Mouse (Mus musculus) lung, adult 18-20 months (tissue): ENCODE data around the gene Lrrc4.
A peak's percentile ranks its signal among the peaks of the same experiment; 100 is the strongest.

Experiments
- DNase-seq, 2 experiments: peaks; one replicate each; pipeline ENCODE4 v3.0.0; 2022; ENCODE audit warnings: mixed read lengths in 2 of 2

The Lrrc4 gene

DNA sequence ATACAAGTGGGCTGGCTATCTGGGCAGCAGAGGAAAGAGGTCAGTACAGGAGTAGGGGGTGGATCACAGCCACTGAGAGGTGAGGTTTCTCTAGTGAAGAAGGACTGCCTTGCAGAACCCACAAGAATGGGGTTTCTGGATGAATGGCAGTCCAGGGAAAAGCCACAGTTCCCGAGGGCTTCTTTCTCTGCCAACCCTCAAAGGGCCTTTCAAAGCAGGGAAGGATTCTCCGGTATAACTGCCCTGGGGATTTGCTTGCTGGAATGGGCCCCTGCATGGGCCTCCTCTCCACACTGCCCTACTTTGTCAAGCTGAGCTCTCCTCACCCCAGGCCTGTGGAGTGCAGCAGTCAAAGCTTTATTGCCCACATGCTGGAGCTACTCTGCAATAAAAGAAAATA, 22.1 kb upstream of the Lrrc4 start:
- no peak for DNase-seq

DNA sequence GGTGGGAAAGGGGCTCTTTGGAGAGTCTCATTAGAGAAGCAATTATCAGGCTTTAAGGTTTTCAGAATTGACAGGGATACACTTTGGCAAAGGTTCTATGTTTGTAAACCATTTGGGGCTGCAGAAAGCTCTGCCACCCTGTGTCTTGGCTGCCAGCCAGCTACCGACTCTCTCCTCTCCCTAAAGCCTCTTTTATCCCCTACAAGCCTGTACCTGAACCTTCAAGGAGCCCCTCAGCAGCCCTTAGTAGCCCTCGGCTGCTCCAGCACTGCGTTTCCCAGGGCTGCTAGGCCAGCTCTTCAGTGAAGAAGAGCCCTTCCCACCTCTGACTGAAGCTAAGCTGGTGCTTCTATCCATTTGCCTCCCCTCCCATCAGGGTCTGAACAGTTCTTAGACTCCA, 21.6 kb upstream of the Lrrc4 start:
- no peak for DNase-seq

DNA sequence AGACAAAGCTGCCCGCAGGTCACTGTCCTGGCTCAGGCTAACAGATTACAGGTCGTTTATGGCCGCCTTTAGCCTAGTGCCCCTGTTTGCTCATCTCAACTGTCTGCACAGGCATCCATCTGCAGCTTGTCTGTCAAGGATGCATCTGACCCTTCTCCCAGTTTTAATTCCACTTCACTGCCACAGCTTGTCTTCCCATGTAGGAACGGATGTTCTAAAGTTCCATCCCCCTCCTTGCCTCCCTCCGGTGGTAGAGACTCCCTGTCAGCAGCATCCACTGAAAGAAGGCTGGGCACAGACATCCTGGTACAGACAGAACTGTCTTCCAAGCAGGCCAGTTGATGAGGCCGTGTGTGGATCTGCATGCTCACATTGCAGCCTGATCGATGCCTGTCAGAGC, 20.8 kb upstream of the Lrrc4 start:
- no peak for DNase-seq

DNA sequence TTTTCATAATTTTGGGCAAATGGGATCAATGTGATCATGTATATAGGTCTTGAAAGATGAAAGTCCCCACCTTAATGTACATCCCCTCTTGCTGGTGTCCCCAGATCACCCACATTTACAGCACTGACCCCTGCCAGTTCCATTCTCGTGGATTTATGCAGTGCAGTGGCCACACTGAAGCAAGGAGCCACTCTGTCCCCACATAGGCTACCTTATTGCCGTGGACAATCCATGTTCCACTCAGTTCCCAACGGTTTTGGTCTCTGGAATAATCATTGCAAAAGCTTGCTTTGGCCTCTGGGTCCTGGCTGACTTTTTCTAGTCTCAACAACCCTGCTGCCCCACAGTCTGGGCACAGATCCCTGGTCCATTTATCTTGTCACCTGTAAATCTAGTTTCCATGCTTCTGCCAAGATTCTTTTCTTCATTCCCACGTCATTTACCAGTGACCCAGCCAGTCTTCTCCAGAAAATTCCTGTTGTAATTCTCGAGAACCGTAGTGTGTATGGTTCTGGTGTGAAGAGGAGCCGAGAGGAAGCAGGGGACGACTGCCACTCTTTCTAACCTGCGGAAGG, 18.9 kb upstream of the Lrrc4 start:
- no peak for DNase-seq

DNA sequence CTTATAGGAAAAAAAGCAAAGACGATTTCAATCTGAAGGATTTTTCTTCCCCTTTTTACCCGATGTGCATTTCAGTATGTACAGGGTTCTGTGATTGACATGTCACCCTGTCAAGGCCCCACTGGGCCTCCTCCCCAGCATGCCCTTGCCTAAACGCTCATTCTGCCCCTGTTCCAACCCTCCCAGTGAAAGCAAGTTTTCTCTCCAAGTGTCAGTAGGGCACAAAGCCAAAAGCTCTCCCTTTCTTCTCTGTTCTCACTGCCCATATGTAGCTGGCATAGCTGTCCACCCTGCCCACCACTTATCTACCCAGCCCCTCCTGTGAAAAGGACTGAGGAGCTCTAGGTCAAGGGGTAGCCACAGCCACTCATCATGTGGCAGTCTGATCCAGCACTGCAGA, 17.8 kb upstream of the Lrrc4 start:
- DNase-seq = no peak

DNA sequence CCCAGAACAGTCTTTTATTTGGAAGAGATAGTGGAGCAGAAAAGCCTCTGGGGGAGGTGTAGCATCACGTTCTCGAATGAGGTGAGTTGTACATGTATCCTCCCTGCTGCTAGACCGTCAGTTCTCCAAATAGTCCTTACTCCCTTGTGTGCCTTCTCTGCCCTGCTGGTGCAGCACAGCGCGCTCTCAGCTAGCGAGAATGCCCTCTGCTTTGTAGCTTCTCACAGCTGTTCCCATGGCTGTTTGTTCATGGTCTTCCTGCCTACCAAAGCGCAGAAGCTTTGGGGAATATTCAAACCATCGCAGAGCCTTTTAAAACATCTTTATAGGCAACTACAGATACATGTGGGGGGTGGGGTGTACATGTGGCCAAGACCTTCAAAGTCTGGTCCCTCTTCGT, 17.3 kb upstream of the Lrrc4 start:
- no peak for DNase-seq

DNA sequence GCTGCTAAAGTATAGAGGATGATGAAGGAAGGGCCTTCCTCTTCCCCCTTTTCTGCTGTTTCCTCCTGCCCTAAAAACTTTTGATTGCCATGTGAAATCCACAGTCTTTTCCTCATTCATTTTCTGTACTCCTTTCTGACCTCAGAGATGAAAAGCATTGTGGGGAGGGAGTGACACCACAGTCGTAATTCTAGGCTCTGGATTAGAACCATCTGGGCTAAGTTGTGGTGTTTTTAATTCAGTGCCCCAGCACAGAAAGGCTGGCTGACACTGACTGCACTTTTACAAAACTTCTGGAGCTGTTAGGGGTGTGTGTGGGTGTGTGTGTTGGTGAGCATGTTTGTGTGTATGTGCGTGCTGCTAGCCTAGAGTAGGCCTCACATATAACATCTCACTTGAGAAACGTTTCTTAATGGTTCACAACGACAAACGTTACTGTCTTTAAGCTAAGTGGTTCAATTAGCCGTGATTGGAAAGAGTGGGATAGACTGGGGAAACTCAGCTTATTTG, 16.8 kb upstream of the Lrrc4 start:
- no peak for DNase-seq

DNA sequence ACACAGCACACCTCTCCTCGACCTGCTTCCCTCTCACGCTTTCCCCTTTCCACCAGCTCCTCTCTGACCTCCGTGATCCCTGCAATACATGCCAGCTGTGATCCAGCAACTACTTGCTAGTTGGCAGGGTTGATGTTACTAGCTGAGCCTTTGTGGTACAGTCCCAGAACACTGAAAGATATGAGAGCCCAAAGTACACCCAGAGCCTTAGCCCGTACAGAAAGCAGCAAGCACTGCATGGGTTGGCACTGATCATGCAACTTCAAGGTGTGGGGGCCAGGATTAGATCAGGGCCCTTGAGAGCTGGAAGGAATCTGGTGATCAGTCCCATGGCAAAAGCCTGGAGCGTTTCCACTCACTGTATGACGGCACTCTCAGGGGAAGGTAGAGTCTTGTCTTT, 16.1 kb upstream of the Lrrc4 start:
- DNase-seq = no peak

DNA sequence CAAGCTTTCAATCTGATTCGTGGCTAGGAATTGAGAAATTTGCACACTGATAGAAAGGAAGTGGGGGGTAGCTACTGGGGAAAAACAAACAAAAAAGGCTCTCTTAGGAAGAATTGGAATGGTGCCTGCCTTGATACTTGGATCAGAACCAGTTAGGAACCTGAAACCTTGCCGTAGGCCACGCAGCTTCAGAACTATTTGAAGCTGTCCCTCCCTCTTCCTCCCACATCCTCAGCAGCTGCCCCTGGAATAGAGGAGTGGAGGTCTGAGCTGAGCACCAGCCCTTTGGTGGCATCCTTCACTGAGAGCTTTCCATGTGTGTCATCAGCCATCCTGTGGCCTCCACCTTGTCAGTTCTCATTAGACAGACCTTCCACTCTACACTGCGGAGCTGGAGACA, 14.1 kb upstream of the Lrrc4 start:
- peak in 1 of 2 experiments; percentile 52 for DNase-seq

DNA sequence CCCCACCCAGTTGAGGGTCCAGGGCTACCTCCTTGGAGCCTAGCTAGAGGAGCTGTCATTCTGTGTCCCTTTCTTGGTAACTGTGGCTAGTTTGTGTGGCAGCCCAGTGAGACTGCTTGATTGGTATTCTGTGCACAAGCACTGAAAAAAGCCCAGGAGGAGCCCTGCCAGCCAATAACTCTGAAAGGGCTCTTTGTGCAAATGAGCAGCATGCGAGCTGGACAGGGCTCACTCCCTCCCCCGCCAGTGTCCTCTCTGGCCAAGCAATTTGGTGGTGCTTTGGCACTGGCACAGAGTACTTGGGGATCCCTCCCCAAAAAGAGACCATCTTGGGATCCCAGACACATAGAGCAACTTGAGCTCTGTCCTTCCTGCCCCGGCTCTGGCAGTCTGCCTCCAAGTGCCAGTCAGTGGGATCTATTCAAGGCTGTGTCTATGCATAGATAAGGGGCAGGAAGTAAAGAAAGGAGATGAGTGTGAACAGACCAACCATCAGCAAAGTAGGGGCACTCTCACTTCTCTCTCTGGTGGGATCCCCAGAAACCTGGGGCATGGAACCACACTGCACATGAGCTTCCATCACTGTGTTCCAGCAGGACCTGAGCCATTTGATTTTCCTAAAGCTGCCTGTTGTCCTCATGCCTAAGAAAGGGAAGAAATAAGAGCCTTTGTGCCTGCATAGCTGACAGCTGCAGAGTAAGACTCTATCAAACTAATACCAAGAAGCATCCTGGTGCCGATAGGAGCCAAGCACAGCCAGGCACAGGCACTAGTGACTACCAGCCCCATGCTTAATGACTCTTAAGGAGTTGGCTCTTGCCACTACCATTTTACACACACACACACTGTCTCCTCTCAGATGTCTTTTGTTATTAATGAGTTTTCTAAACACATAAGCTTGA, 11.1 kb upstream of the Lrrc4 start:
- no peak for DNase-seq

DNA sequence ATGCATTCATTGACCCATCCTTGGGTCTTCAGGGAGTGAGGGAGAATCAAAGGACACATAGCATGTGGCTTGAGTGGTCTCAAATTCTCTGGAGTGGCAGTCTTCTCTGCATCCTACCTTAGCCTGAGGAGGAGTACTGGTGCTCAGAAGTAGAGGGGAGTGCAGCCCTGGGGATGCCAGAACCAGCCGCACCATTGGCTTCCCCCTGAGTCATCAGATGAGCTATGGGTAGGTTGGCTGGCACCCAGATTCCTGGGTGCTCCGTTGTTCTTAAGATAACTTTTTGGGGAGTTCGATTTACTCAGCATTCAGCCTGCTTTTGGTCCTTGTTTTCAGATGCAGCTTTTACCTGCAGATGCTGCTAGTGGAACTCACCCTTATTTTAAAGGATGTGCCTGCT, 10.0 kb upstream of the Lrrc4 start:
- no peak for DNase-seq

DNA sequence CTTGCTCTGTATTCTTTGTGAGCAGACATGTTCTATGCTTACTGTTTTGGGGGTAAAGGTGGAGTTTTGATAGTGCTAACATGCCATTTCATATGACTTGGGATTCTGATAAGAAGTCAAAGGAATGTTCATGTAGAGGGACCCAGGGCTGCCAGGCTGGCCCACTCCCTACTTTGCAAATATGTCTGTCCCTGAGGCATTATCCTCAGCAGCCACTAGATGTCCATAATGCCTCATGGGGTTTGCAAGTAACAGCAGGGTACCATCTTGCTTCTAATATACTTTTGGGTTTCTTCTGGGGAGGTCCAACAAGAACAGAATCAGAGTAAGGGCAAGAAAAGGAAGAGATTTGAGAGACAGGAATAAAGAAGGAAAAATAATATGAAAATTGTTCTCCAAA, 5.1 kb upstream of the Lrrc4 start:
- DNase-seq = no peak

DNA sequence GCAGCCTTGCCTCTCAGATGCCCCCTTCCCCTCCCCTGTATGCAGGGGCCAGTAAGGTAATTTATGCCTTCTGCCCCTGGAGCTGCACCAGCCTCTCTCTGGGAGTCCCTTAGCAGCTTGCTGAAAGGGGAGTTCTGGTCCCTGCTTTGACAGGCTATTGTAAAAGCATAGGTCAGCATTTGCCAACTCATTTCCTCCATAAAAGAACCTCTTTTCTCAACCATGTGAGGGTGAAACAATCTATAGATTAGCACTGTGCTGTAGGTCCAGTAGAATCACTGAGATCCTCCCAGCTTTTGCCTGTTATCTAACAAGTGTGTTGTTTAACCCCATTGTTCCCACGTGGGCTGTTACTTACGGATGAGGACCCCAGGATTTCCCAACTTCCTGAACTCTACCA, 2.5 kb upstream of the Lrrc4 start:
- no peak for DNase-seq

DNA sequence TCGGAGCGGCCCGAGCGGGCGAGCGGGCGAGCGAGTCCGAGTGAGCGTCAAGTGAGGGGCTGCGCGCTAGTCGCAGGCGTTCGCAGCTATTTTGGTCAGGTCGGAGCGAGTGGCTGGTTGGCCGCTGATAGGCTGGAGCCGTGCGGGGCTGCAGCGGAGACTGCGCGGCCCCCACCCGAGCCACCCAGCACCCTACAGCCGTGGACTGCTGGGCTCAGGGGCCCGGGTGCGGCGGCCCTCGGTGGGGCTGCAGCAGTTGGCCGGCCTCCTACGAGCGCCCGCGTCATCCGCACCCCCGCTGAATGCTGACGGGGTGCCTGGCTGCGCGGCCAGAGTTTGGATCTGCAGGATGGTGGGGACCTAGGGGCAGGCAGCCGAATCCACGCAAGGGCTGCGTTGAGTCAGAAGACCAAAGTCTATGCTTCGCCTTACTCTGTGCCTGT, 1.9 kb upstream of the Lrrc4 start:
- no peak for DNase-seq

DNA sequence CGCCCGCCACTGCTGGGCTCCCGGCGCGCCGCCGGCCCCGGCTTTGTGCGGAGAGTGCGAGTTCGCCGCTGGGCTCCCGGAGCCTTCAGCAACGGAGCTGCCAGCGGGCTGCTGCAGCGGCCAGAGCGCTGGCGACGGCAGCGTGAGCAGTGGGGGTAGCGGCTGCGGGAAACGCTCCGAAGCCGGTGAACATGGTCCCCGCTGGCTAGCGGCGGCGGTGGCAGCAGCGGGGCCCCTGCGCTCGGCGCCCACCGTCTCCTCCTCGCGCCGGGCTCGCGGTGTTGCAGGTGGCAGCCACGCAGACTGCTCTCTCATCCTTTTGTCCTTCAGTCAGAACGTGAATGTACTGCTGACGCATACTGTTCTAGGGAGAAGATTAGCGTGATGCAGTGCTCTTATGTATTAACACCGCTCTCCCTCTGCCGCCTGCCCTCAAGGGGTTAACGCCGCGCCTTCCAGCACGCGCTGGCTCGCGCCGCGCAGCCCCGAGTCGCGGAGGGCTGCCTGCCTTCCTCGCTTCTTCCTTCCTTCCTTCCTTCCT, 1.3 kb upstream of the Lrrc4 start:
- DNase-seq = no peak

DNA sequence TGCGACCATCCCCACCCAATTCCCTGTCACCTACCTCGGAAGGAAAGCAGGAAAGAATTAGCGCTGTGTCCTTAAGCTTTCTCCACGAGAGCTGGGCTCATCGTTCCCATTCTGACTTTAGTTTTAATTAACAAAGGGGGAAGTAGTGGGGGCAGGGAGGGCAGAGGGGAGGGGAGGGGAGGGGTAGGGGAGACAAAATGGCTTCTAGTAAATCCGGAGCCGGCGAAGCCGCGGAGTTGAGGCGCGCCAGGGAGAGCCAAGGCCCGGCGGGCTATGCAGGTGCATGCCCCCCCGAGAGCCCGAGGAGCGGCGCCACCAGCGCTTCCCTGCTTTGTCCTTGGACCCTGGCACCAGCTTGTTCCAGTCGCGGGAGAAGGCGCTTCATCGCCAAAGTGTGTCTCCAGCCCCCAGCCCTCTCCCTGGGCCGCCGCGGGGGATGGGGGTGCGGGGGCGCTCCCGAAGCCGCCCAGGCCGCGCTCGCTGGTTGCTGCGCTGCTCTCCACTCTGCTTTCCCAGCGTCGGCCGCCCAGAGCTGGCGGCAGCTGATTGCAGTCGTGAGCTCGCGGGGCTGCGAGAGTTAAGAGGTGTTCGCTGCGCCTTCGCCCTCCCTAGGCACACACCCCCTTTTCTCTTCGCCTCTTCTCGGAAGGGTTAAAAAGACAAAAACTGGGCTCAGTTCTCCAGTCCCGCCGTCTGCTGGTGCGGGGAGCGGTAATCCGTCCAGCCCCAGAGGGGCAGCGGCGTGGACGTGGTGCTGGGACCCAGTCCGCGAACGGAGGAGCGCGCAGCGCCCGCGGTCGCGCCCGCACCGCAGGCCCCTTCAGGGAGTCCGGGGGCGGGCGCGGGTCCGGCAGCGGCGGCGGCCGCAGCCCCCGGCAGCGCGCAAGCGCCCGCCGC, 555 bp upstream of the Lrrc4 start:
- no peak for DNase-seq

DNA sequence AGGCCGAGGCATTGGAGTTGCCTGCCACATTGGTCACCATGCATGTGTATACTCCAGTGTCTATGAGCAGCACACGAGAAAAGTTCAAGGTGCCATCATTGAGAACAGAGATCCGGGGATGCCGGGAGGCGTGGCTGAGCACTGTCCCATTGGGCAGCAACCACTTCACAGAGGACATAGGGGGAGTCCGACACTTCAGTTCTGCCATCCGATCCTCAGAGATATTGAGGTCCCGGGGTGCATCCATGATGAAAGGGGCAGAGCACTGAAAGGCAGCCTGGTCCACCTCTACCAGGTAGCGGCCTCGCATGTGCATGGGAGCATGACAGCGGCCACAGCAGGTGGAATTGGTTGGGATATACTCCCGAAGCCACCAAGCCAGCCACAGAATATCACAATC, 1.2 kb downstream of the Lrrc4 start:
- DNase-seq = no peak

DNA sequence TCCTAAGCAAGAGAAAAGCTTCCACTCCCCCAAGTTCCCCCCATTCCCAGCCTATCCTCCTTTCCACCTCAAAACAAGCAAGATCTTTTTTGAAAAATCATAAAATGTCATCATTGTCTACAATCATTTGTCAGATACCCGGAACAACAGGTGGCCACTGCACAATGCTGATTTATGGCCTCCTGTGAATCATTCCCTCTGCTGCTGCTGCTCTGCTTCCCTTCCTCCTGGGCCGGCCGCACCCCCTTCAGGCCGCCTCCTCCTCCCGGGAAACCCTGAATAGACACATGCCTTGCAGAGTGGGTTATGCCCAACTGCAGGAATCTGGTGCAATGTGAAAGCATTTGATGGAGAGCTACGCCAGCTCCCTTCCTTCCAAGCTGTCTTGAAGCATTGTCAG, 3.0 kb downstream of the Lrrc4 start:
- DNase-seq = no peak

DNA sequence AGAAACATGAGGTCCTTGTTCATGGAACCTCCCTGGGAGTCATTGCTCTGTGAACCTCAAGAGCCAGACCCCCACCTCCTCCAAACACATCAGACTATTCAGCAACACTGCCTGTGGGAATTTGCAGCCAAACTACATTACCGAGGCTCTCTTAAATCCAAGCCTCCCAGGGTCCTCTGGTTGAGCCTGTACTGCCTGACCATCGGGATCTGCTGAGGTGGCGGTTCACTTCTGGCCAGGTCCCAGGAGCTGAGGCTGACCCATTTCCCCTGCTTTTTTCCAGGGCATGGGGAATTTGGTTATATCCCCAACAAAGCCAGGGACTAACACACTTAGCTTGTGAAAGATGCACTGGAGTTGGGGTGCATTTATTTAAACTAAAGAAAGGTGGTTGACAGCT, 4.0 kb downstream of the Lrrc4 start:
- no peak for DNase-seq

DNA sequence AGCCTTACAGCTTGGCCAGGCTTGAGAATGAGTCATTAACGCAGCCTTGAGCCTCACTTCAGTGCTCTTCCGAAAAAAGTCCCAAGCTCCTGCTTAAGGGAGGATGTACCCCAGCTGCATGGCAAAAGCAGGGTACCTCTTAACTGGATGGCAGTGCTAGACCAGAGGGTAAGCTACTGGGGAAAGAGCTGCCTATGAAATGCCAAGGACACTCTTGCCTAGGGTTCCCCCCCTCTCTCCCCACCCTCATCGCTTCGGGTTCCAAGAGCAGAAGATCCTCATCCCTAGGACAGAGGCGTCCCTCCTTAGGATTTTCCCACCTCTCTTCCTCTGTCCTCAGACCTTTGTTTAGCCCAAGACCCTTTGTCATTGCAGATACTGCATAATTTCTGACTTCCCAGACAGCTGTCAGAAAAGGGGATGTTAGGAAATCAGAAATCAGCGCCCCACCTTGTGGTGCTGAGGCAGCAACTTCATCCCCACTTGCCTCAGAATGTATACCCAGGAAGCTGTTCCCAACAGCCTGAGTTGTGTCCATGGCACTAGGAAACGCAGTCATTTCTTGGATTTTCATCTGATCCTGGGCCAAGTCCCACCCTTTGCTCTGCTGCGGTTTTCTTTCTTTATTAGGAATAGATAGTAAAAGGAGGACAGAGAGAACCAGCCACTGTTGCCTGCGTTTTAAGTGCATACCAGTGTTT, 4.7 kb downstream of the Lrrc4 start:
- DNase-seq = no peak

DNA sequence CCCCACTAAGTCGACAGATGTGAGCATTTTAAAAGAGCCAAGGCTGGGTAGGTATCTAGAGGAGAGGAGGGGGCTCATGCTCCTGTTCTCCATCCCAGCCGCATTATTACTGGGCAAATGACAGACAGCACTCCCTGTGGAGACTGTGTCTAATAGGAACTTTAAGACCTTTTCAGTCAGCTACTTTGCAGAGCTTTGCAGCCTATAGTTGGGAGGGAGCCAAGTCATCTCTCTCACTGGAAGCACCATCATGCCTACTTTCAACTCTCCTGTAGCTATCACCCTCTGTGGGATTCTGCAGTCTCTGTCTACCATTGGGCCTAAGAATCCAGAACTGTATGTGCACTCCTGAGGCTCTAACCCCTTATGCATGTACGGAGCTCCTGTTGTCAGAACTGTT, 5.7 kb downstream of the Lrrc4 start:
- DNase-seq = no peak

DNA sequence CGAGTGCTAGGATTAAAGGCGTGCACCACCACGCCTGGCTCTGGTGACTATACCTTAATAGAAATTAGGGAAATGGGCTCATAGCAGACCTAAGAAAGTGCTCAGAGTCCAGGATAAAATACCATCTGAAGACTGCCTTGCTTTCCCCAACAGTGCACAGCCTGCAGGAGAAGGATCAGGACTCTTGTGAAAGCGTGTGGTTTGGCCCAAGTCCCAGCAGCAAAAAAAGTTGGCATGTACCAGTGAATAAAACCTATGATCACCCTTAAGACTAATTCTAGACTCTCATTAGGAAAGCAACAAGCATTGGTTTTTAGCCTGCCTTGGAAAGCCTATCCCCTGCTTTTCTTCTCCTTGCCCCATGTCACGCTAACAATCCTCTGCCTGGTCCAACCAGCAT, 7.7 kb downstream of the Lrrc4 start:
- DNase-seq = peak; percentile 79 to 80

DNA sequence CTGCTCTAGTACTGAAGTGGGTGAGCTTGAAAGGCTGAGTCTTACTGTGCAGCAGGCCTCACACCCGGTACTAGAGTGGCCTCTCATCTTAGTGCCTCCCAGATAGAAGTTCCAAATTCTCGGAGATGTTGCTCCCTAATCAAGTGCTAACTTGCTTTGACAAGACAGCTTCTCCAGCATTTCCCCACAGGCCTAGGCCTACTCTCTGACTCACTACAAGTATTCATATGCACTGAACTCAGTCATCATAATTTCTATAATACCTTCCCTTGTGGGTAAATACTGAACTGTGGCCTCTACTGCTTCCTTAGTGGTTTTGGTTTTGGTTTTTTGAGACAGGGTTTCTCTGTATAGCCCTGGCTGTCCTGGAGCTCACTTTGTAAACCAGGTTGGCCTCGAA, 8.2 kb downstream of the Lrrc4 start:
- no peak for DNase-seq
